Mouse (Mus musculus) E14TG2a.4 (cell line): ENCODE data around the gene Dgcr2.

ENCODE experiments used
- CTCF ChIP-seq: conservative IDR thresholded peaks from 2 replicates; pipeline ENCODE4 v1.5.1; 2014; ENCODE audit warnings: low read length
- NANOG ChIP-seq: IDR thresholded peaks from 2 replicates; pipeline ENCODE4 v1.6.1; 2014; ENCODE audit warnings: borderline replicate concordance, low read length, mixed read lengths
- POU5F1 ChIP-seq: IDR thresholded peaks from 2 replicates; pipeline ENCODE4 v1.6.1; 2014; ENCODE audit warnings: low read length, borderline replicate concordance

GRCm38 (mm10) chr16:17929631-17930030, 31.3 kb upstream of the Dgcr2 start:
- no peak for TF ChIP-seq CTCF
- no peak for TF ChIP-seq POU5F1
- no peak for TF ChIP-seq NANOG
